Mouse (Mus musculus) c-Kit-positive CD71-positive TER-119-positive erythroid progenitor cells, embryonic 14.5 days (primary cell): ENCODE data around the gene Bcl2.
A peak's percentile ranks its signal among the peaks of the same experiment; 100 is the strongest.
"Not testable (repeated sequence)": the region's sequence is repeated elsewhere in the genome, so short reads cannot be mapped to it uniquely, and the experiment has no call there.

Source experiments
- DNase-seq: peaks from one replicate; pipeline ENCODE4 v3.0.0-alpha.2; 2013; ENCODE audit warnings: low spot score

The Bcl2 gene

GRCm38 (mm10) chr1:106553846-106554802 is 159.9 kb downstream of the Bcl2 start:
- DNase-seq = no peak

GRCm38 (mm10) chr1:106552856-106553255 is 161.2 kb downstream of the Bcl2 start:
- no peak for DNase-seq

GRCm38 (mm10) chr1:106550580-106550979 is 163.5 kb downstream of the Bcl2 start:
- no peak for DNase-seq

- no peak for DNase-seq
Measured at GRCm38 (mm10) chr1:106549025-106549424, 165.0 kb downstream of the Bcl2 start.

GRCm38 (mm10) chr1:106544817-106545612 is 169.1 kb downstream of the Bcl2 start:
- no peak for DNase-seq

- no peak for DNase-seq
Measured at GRCm38 (mm10) chr1:106542731-106543130, 171.3 kb downstream of the Bcl2 start.

GRCm38 (mm10) chr1:106541851-106542250 is 172.2 kb downstream of the Bcl2 start:
- DNase-seq = no peak

- DNase-seq = no peak
Measured at GRCm38 (mm10) chr1:106540130-106540529, 173.9 kb downstream of the Bcl2 start.

- DNase-seq = no peak
Measured at GRCm38 (mm10) chr1:106539029-106539428, 175.0 kb downstream of the Bcl2 start.

GRCm38 (mm10) chr1:106534835-106535234 is 179.2 kb downstream of the Bcl2 start:
- not testable (repeated sequence) for DNase-seq

- DNase-seq = no peak
Measured at GRCm38 (mm10) chr1:106529570-106529969, 184.5 kb downstream of the Bcl2 start.

GRCm38 (mm10) chr1:106527537-106527936 is 186.5 kb downstream of the Bcl2 start:
- no peak for DNase-seq

- no peak for DNase-seq
Measured at GRCm38 (mm10) chr1:106526751-106527150, 187.3 kb downstream of the Bcl2 start.

GRCm38 (mm10) chr1:106526112-106526511 is 188.0 kb downstream of the Bcl2 start:
- no peak for DNase-seq

GRCm38 (mm10) chr1:106523741-106524140 is 190.3 kb downstream of the Bcl2 start:
- DNase-seq = no peak

GRCm38 (mm10) chr1:106523009-106523408 is 191.1 kb downstream of the Bcl2 start:
- no peak for DNase-seq

- no peak for DNase-seq
Measured at GRCm38 (mm10) chr1:106517591-106518177, 196.4 kb downstream of the Bcl2 start.

GRCm38 (mm10) chr1:106517099-106517498 is 197.0 kb downstream of the Bcl2 start:
- DNase-seq = no peak

- no peak for DNase-seq
Measured at GRCm38 (mm10) chr1:106515611-106516010, 198.5 kb downstream of the Bcl2 start.

GRCm38 (mm10) chr1:106513890-106514643 is 200.0 kb downstream of the Bcl2 start:
- no peak for DNase-seq

GRCm38 (mm10) chr1:106513481-106513880 is 200.6 kb downstream of the Bcl2 start:
- no peak for DNase-seq

- peak; percentile 14 for DNase-seq
Measured at GRCm38 (mm10) chr1:106511593-106511992, 202.5 kb downstream of the Bcl2 start.
